Mouse (Mus musculus): ENCODE results near the gene St3gal2. TPM values are rescaled to one million over a fixed set of nuclear protein-coding genes. Genes with fewer than 3 reads are reported as not detected.
"Not testable (repeated sequence)": the region's sequence is repeated elsewhere in the genome, so short reads cannot be mapped to it uniquely, and the experiment has no call there.

The St3gal2 gene
- polyA plus RNA-seq, 1 experiment from 2014 or later: 25.2 TPM

DNA sequence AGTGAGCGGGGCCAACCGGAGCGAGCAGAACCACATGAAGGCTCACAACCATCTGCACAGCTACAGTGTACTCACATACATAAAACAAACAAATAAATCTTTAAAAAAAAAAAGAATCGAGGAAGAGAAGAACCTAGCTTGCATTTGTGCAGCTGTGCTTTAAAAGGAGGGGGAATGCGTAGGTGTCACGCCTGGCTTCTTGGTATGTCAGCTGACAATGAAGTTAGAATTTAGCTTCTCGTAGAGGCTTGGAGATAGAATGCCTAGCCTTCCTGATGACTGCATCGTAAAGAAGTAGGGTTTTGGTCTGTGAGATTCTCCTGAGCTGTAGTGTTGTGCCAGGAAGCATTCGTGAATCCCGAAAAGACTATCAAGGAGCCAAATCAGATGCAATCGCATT, 1.7 kb upstream of the St3gal2 start:
- Histone ChIP-seq H3K4me3 (no peak overlapping the region), H3K4me2 (no peak overlapping the region), H3K9me3 (no peaks in the 10 kb centered on the region)

DNA sequence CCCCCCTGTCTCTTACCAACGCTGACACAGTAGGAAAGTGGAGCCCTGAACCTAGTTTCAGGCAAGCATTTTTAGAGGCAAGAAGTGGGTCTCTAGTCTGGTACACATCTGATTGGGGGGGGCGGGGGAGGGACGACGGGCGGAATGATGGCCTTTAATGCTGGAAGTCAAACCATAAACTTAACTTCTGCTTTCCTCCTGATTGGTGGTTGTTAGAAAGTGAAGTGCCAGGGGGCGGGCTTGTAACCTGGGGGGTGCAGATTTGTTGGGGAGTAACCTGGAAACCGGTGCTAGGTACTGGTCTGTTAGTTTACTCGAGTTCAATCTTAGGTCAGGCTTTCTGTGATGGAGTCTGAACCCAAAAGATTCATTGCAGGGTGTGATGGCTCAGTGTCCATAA, 1.3 kb upstream of the St3gal2 start:
- Histone ChIP-seq H3K36me3 (0 out of 2 replicates have a peak, but pooled peaks cover 4% of the 10 kb centered on the region), H3K27me3 (no peaks in the 10 kb centered on the region)
- 19% methylated on average over 8 of the region's 8 CpGs for WGBS

More for the DNA sequence above, 1.7 kb upstream of the St3gal2 start:
- 60% methylated on average over 11 of the region's 11 CpGs for WGBS
- Histone ChIP-seq H3K27me3 (no peaks in the 10 kb centered on the region), H3K27ac (replicated peaks) (no peak overlapping the region), H3K36me3 (0 out of 2 replicates have a peak, but pooled peaks cover 4% of the 10 kb centered on the region), H3K9ac (no peak overlapping the region), H3K4me1 (replicated peaks) (peaks cover 34% of the 10 kb centered on the region)
- ATAC-seq (ENCODE audit: low read depth): no peak

DNA sequence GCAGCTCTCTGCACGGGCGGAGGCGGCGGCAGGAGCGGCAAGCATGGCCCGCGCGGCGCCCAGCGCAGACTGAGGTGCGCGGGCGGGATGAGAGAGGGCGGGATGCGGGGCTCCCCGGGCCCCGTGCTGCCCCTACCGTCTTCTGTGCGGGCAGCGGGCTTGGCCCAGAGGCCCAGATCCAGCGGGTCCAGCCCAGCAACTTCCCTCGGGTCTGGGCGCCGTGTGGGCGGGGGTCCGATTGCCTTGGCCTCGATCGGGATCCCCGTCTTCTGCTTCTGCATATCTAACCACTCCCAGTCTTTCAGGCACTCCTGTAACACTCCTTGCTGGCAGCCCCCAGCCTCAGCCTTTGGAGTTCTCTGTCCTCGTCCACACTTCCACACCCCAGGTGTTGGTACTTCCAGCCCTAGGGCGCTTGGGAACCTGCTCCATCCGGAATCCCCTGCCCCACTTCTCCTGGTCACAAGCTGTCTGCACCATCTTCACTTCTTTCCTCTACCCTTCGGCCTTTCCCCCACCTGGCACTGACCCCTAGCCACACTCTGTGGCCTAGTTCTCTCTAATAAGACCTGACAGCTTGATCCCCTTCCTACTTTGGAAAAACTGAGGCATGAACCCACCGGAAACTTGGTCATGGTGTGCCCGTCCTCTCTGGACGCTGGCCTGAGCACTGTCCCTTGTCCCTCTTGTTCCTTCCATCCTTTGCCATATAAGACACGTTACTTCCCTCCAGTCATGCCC, 480 bp downstream of the St3gal2 start:
- Histone ChIP-seq H3K4me2 (peak overlapping the region; percentile 93), H3K9me3 (no peaks in the 10 kb centered on the region), H3K27ac (replicated peaks) (peak overlapping the region; percentile 87), H3K4me3 (peak overlapping the region; percentile 85), H3K9ac (peak overlapping the region; percentile 92), H3K4me1 (replicated peaks) (peaks cover 41% of the 10 kb centered on the region), H3K36me3 (0 out of 2 replicates have a peak, but pooled peaks cover 4% of the 10 kb centered on the region), H3K27me3 (no peaks in the 10 kb centered on the region)
- peak; percentile 79 for ATAC-seq (ENCODE audit: low read depth)
- WGBS: 1% methylated on average over 37 of the region's 37 CpGs

More for the DNA sequence above, 1.3 kb upstream of the St3gal2 start:
- ATAC-seq (ENCODE audit: low read depth): no peak
- Histone ChIP-seq H3K4me1 (replicated peaks) (peaks cover 36% of the 10 kb centered on the region), H3K4me3 (no peak overlapping the region), H3K4me2 (no peak overlapping the region), H3K9ac (no peak overlapping the region), H3K27ac (replicated peaks) (no peak overlapping the region), H3K9me3 (no peaks in the 10 kb centered on the region)

DNA sequence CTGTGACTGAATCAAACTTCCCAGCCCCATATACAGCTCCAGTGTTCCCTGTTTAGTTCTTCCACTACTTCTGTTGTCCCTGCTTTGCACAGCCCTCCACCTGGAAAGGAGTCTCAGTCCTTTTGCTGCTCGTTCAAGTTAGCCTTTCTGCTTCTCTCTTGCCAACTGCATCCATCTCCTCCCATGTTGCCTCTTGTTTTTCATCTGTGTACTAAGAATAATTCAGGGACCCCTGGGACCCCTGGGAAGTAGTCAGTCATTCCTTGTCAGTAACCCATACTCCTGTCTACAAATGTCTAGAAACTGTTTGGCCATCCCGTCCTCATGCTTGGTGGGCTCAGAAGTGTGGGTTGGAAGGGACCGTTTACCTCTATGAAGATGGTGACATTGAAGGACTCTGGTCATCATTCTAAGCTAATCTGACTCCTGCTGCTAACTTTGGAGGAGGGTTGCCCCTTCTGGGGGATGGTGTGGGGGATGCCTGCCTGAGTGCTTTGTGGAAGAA, 1.1 kb downstream of the St3gal2 start:
- Histone ChIP-seq H3K36me3 (0 out of 2 replicates have a peak, but pooled peaks cover 4% of the 10 kb centered on the region), H3K9me3 (no peaks in the 10 kb centered on the region), H3K4me1 (replicated peaks) (peaks cover 46% of the 10 kb centered on the region), H3K27ac (replicated peaks) (peak overlapping the region; percentile 54), H3K4me3 (peak overlapping the region; percentile 85), H3K27me3 (no peaks in the 10 kb centered on the region), H3K9ac (peak overlapping the region; percentile 92), H3K4me2 (peak overlapping the region; percentile 93)
- WGBS: 37% methylated on average over 3 of the region's 3 CpGs
- no peak for ATAC-seq (ENCODE audit: low read depth)

DNA sequence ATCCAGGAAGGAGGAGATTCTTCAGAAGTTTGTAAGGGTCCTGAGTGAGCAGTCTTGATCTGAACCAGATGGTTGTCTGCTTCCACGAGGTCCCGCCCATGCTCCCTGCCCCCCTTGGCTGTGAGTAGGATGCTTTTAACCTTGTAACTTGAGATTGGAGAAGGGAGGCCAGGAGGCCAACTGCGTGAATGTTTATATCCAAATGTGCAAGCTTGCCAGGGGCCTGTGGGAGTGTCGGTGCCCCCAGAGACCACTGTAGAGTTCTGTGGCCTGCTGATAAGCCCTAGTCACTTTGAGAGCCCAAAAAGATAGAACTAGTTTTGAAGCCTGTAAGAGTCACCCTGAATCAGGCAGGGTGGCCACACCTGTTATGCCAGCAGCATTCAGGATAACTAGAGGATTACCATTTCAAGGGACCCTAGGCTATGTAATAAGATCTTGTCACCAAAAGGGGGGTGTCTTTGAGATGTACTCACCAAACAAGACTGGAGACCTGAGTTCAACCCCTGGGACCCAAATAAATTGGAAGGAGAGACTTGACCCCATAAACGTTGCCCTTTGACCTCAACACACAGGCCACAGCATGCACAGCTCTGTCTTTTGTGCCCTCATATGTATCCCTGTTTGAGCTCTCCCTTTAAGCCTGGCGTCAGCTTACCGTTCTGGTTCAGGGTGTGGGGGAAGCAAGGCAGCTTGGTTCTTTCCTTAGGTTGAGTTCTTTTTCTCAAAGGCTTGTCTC, 1.9 kb downstream of the St3gal2 start:
- Histone ChIP-seq H3K4me2 (peak overlapping the region; percentile 93), H3K9ac (peak overlapping the region; percentile 92), H3K27ac (replicated peaks) (peak overlapping the region; percentile 38; the same call in 1 of the 2 replicates), H3K4me1 (replicated peaks) (peaks cover 47% of the 10 kb centered on the region), H3K4me3 (peak overlapping the region; percentile 85), H3K36me3 (0 out of 2 replicates have a peak, but pooled peaks cover 4% of the 10 kb centered on the region), H3K9me3 (no peaks in the 10 kb centered on the region), H3K27me3 (no peaks in the 10 kb centered on the region)
- ATAC-seq (ENCODE audit: low read depth): no peak
- WGBS: 24% methylated on average over 7 of the region's 7 CpGs

DNA sequence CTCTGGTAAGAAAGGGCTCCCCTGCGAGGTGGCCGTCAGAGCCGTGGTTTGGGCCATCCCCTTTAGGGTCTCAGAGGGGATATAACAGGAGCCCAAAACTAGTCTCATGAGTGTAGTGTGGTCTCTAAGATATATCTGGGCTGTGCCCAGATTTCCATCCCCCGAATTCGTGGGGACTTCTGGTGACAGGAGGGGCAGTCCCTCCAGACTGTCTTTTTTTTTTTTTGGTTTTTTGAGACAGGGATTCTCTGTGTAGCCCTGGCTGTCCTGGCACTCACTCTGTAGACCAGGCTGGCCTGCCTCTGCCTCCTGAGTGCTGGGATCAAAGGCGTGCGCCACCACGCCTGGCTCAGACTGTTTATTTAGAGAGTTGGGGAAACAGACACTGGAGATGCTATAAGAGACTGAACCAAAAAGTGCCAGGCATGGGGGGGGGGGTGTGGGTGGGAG, 6.0 kb downstream of the St3gal2 start:
- H3K9me3 ChIP-seq: no peaks in the 10 kb centered on the region
- H3K9ac ChIP-seq: no peak overlapping the region
- H3K4me3 ChIP-seq: no peak overlapping the region
- 66% methylated on average over 8 of the region's 8 CpGs for WGBS
- no peak for ATAC-seq (ENCODE audit: low read depth)
- H3K36me3 ChIP-seq: 0 out of 2 replicates have a peak, but pooled peaks cover 4% of the 10 kb centered on the region
- no peaks in the 10 kb centered on the region for H3K27me3 ChIP-seq
- H3K4me1 ChIP-seq (replicated peaks): peaks cover 47% of the 10 kb centered on the region
- H3K27ac ChIP-seq (replicated peaks): no peak overlapping the region
- H3K4me2 ChIP-seq: no peak overlapping the region

DNA sequence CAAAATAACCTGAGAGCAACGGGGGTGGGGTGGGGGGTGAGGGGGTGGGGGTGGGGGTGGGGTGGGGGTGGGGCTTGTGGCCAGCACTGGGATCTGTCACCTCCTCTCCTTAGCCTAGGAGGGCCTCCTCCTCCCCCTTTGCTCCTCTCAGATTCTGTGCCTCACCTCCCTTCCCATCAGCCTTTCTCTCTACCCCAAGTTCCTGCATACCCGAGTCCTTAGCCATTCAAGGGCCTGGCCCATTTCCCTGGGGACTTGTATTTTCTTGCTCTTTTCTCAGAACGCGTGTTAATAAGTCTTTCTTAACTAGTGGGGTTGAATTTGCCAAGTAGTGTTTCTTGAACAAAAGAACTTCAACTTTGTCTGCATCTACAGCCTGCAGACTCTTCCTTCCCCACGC, 7.0 kb downstream of the St3gal2 start:
- 49% methylated on average over 5 of the region's 5 CpGs for WGBS
- Histone ChIP-seq H3K9ac (peak overlapping the region; percentile 9; the same call in 1 of the 2 replicates), H3K9me3 (no peaks in the 10 kb centered on the region), H3K4me1 (replicated peaks) (peaks cover 37% of the 10 kb centered on the region), H3K36me3 (peaks cover 6% of the 10 kb centered on the region; the same call in 1 of the 2 replicates), H3K4me2 (no peak overlapping the region), H3K27ac (replicated peaks) (no peak overlapping the region), H3K27me3 (no peaks in the 10 kb centered on the region), H3K4me3 (no peak overlapping the region)
- no peak for ATAC-seq (ENCODE audit: low read depth)

DNA sequence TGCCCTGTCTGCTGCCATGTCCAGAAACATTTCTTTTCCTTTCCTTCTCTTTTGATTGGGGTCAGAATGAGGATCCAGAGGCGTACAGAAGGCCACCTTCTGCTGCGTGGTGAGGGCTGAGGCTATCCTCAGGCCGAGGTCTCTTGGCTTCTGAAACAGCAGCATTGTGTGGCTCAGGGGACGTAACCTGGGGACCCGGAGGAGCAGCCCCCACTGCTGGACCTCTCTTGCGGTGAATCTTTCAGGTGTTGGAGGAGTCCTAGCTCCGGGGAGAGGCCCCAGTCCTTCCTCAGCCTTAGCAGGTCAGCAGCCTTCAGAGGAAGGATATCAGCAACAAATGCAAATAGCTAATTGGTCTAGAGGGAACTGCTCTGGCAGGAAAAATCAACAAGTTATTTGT, 8.7 kb downstream of the St3gal2 start:
- Histone ChIP-seq H3K4me1 (replicated peaks) (peaks cover 30% of the 10 kb centered on the region), H3K27me3 (no peaks in the 10 kb centered on the region), H3K27ac (replicated peaks) (no peak overlapping the region), H3K4me2 (no peak overlapping the region), H3K4me3 (no peak overlapping the region), H3K9ac (no peak overlapping the region), H3K36me3 (peaks cover 3% of the 10 kb centered on the region; the same call in 1 of the 2 replicates), H3K9me3 (no peaks in the 10 kb centered on the region)
- ATAC-seq (ENCODE audit: low read depth): no peak
- WGBS: 84% methylated on average over 7 of the region's 7 CpGs

DNA sequence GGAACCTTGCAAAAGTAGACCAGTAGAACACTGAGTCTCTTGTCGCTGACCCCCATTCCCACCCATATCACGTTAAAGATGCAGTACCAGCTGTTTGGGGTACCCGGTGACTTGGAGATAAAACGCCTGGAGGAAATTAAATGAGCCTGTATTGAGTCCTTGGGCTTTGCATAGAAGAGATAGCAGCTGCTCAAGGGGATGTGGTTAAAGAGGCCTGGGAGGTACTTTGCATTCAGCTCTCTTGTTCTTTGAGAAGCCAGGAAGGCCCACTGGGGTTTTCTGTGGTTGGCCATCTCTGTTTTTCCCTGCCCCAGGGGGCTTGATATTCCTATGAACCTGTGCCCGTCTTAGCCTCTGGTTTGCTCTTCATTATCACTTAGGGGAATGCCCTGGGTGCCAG, 9.3 kb downstream of the St3gal2 start:
- H3K4me2 ChIP-seq: no peak overlapping the region
- no peak for ATAC-seq (ENCODE audit: low read depth)
- 62% methylated on average over 5 of the region's 5 CpGs for WGBS
- H3K27me3 ChIP-seq: no peaks in the 10 kb centered on the region
- peaks cover 26% of the 10 kb centered on the region for H3K4me1 ChIP-seq (replicated peaks)
- H3K27ac ChIP-seq (replicated peaks): peak overlapping the region; percentile 9; the same call in 1 of the 2 replicates
- H3K36me3 ChIP-seq: peaks cover 3% of the 10 kb centered on the region; the same call in 1 of the 2 replicates
- H3K9ac ChIP-seq: no peak overlapping the region
- no peaks in the 10 kb centered on the region for H3K9me3 ChIP-seq
- H3K4me3 ChIP-seq: no peak overlapping the region

DNA sequence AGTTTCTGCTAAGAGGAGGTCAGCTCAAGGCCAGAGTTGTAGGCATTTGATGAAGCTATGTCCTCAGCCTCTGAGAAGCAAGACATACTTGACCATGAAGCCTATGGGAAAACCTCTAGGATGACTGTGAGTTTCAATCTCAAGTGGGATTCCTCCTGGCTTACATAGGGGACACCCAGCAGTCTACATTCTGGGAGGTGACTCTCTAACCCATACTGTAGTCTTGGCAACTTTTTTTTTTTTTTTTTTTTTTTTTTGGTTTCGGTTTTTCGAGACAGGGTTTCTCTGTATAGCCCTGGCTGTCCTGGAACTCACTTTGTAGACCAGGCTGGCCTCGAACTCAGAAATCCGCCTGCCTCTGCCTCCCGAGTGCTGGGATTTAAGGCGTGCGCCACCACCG, 9.9 kb downstream of the St3gal2 start:
- peaks cover 26% of the 10 kb centered on the region for H3K4me1 ChIP-seq (replicated peaks)
- not testable (repeated sequence) for H3K9ac ChIP-seq; H3K4me3 ChIP-seq; H3K4me2 ChIP-seq; H3K9me3 ChIP-seq; H3K27me3 ChIP-seq; H3K36me3 ChIP-seq; ATAC-seq (ENCODE audit: low read depth)
- WGBS: 87% methylated on average over 8 of the region's 8 CpGs
- 0 out of 2 replicates have a peak overlapping the region, but pooled peaks have one; percentile 9 for H3K27ac ChIP-seq (replicated peaks)

DNA sequence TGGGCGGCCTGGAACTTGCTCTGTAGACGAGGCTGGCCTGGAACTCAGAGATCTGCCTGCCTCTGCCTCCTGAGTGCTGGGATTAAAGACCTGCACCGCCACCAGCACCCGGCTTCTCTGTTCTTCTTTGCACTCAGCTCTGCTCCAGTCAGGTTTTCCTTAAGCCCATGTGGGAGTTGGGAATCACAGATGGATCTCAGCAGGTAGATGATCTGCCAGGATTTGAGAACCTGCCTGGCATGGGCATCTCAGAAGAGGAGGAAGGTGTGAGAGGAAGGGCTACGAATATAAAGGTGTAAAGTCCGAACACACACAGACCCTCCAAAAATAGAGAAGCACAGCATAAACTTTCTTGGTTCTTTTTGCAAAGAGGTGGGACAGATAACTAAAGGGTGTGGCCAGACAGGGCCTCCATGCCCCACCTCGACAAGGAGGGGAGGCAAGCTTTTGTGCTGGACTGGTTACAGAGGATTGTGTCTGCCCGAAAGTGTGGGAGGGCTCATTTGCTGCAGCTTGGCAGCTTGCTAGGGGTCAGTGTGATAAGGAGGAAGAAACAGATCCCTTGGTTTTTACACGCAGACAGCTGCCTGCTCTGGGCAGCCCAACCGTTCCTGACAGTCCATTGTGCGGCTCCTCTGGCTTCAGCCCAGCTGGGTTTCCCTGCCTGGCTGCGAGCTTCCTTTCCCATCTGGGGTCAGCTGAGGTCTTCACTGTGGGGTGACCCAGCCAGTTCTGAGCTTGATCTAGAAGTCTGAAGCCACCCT, 11.6 kb downstream of the St3gal2 start:
- H3K27ac ChIP-seq (replicated peaks): no peak overlapping the region
- H3K4me2 ChIP-seq: no peak overlapping the region
- no peak overlapping the region for H3K4me3 ChIP-seq
- no peaks in the 10 kb centered on the region for H3K9me3 ChIP-seq
- no peak overlapping the region for H3K9ac ChIP-seq
- H3K27me3 ChIP-seq: no peaks in the 10 kb centered on the region
- peaks cover 3% of the 10 kb centered on the region; the same call in 1 of the 2 replicates for H3K36me3 ChIP-seq
- WGBS: 82% methylated on average over 12 of the region's 12 CpGs
- peaks cover 20% of the 10 kb centered on the region for H3K4me1 ChIP-seq (replicated peaks)
- no peak for ATAC-seq (ENCODE audit: low read depth)

Data from neural tube, embryonic 13.5 days (tissue).